Mouse (Mus musculus): ENCODE measurements at regions not wholly inside any gene's neighbourhood (a gene's known extent, or its start where the extent isn't known, plus 50 kb on each side); places are given as distances from the start of the nearest gene placed in this dataset.

DNA sequence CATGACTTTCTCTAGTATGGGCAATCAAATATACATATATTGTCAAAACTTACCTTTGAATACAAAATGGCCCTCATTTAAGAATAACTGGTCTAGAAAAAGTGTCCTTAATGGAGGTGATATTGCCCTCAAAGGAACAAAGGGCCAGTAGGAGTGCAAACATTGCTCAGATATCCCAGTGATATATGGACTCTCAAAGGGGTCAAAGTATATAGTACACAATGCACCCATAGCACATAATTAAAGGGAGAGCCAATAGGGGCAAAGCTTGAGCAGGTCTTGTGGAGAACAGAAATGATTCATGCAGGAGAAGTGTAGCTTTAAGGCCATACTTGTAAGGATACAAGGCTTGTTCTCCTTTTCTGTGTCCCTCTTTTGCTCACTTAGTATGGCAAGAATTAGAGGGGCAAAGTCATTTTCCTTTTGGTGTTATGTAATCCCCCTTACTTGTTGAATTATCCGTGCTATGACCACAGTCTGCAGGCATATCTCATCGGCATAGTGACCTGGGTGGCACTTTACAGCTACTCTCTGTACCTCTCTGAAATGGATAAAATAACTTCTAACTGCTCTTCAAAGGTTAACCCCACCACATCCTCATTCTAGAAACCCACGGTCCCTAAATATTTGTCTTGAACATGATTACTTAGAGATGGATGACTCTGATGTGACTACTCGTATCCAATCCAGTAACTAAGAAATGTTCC, 231.6 kb upstream of the Slc7a11 start:
- 51% methylated on average over 4 of the region's 4 CpGs for WGBS
- no peak for TF ChIP-seq CTCF (IDR thresholded peaks at IDR 0.05; ENCODE audit: control insufficient read depth, insufficient read depth, low read length)
- TF ChIP-seq POLR2A (IDR thresholded peaks at IDR 0.05; ENCODE audit: borderline replicate concordance, control insufficient read depth, low read depth, low read length), result no peak
- no peak overlapping the region for H3K4me3 ChIP-seq (replicated peaks; ENCODE audit: control insufficient read depth, low read depth, low read length)
- no peaks in the 10 kb centered on the region for H3K4me1 ChIP-seq (ENCODE audit: control insufficient read depth, insufficient read depth, low read length)
- H3K27ac ChIP-seq (ENCODE audit: control insufficient read depth, insufficient read depth, low read depth, low read length, poor library complexity), result no peak overlapping the region

DNA sequence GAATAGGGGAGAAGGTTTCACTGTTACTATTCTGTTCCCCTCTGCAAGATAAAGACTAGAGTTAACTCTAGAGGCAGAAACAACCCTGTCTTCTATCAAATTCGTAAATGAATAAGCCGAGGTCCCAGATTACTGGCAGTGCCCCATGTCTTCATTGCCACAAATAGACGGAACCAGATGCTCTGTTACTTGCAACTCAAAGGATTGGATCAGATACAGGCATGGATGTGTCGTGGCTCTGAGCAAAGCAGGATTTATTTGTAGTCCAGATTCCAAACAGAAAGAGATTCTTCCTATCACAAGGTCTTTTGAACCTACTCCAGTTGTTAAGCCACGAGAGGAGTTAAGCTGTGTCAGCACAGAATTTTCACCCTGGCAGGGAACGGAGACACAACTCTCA, 221.9 kb upstream of the Slc7a11 start:
- Histone ChIP-seq H3K4me1 (ENCODE audit: control insufficient read depth, insufficient read depth, low read length) (no peaks in the 10 kb centered on the region), H3K27ac (ENCODE audit: control insufficient read depth, insufficient read depth, low read depth, low read length, poor library complexity) (no peak overlapping the region), H3K4me3 (replicated peaks; ENCODE audit: control insufficient read depth, low read depth, low read length) (no peak overlapping the region)
- TF ChIP-seq POLR2A (IDR thresholded peaks at IDR 0.05; ENCODE audit: borderline replicate concordance, control insufficient read depth, low read depth, low read length) (no peak), CTCF (IDR thresholded peaks at IDR 0.05; ENCODE audit: control insufficient read depth, insufficient read depth, low read length) (no peak)
- 77% methylated on average over 6 of the region's 6 CpGs for WGBS

DNA sequence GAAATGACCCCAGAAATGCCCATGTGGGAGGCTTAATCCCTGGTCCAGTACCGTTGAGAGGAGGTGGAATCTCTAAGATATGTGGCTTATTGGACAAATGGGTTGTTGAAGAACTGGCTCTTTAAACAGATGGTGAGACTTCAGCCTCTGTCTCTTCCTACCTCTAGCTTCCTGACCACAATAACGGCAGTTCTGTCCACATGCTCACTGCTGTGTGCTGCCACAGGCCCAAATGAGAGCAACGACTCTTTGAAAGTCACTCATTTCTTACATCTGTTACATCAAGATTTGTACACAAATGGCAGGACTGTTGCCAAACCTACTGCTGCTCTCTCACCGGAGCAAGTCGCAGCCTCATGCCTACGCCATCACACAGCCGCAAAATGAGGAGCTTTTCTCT, 217.6 kb upstream of the Slc7a11 start:
- TF ChIP-seq POLR2A (IDR thresholded peaks at IDR 0.05; ENCODE audit: borderline replicate concordance, control insufficient read depth, low read depth, low read length) (no peak), CTCF (IDR thresholded peaks at IDR 0.05; ENCODE audit: control insufficient read depth, insufficient read depth, low read length) (no peak)
- H3K4me3 ChIP-seq (replicated peaks; ENCODE audit: control insufficient read depth, low read depth, low read length), result no peak overlapping the region
- H3K27ac ChIP-seq (ENCODE audit: control insufficient read depth, insufficient read depth, low read depth, low read length, poor library complexity), result no peak overlapping the region
- H3K4me1 ChIP-seq (ENCODE audit: control insufficient read depth, insufficient read depth, low read length), result no peaks in the 10 kb centered on the region
- WGBS, result 28% methylated on average over 7 of the region's 7 CpGs

DNA sequence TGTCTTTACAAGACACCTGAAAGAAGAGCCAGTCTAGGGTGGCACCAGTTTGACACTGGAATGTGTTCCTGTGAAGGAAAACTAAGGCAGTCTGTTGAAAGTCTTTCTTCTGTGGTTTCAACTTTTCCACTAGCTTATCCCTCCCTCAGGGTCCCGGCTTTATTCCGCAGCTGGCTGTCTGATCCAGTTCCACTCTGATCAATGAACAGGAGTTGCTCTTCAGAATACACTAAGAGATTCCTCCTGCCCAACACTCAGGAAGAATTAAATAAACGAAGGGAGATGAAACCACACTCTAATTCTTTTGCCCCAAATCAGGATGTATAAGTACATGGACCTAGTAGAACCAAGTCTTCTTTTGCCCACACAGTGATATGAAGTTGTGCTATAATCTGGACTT, 217.2 kb upstream of the Slc7a11 start:
- TF ChIP-seq CTCF (IDR thresholded peaks at IDR 0.05; ENCODE audit: control insufficient read depth, insufficient read depth, low read length), result no peak
- TF ChIP-seq POLR2A (IDR thresholded peaks at IDR 0.05; ENCODE audit: borderline replicate concordance, control insufficient read depth, low read depth, low read length), result no peak
- 71% methylated on average over 3 of the region's 3 CpGs for WGBS
- Histone ChIP-seq H3K4me3 (replicated peaks; ENCODE audit: control insufficient read depth, low read depth, low read length) (no peak overlapping the region), H3K27ac (ENCODE audit: control insufficient read depth, insufficient read depth, low read depth, low read length, poor library complexity) (no peak overlapping the region), H3K4me1 (ENCODE audit: control insufficient read depth, insufficient read depth, low read length) (no peaks in the 10 kb centered on the region)

DNA sequence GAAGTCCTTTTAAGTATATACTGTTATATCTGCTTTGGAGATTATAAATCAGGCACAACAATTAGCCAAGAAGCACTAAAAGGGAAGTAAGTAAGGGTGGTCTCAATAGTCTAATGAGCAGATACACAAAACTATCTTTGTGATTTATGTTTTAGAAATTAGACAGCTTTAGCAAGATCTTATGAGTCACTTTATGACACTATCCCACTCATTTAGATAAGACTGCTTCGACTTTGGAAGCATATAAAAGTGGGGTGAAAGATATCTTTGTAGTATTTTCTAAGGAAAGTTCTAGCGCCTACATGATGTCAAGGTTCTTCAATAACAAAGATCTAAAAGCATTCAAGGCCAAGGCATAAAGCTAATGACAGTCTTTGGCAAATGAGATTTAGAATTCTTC, 214.5 kb upstream of the Slc7a11 start:
- Histone ChIP-seq H3K27ac (ENCODE audit: control insufficient read depth, insufficient read depth, low read depth, low read length, poor library complexity) (no peak overlapping the region), H3K4me1 (ENCODE audit: control insufficient read depth, insufficient read depth, low read length) (no peaks in the 10 kb centered on the region), H3K4me3 (replicated peaks; ENCODE audit: control insufficient read depth, low read depth, low read length) (no peak overlapping the region)
- TF ChIP-seq POLR2A (IDR thresholded peaks at IDR 0.05; ENCODE audit: borderline replicate concordance, control insufficient read depth, low read depth, low read length) (no peak), CTCF (IDR thresholded peaks at IDR 0.05; ENCODE audit: control insufficient read depth, insufficient read depth, low read length) (no peak)
- WGBS, result 69% methylated on average over 2 of the region's 2 CpGs

DNA sequence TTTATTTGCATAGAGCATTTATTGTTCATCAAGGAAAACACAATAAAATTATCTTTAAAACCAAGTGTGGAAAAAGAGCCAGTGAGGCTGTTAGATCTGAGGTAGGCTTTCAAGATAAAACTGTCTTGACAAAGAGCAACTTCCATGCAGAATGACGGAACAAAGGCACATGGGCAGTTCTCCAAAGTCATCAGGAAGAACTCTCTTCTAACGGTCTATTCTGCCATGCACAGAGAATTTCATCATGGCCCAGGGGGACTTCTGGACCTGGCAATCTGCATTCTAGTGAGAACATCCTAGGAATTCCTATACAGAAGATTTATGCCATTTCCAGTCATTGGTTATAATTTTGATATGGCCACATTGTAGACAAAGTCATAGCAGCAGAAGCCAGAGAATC, 211.0 kb upstream of the Slc7a11 start:
- no peak for TF ChIP-seq POLR2A (IDR thresholded peaks at IDR 0.05; ENCODE audit: borderline replicate concordance, control insufficient read depth, low read depth, low read length)
- TF ChIP-seq CTCF (IDR thresholded peaks at IDR 0.05; ENCODE audit: control insufficient read depth, insufficient read depth, low read length), result no peak

DNA sequence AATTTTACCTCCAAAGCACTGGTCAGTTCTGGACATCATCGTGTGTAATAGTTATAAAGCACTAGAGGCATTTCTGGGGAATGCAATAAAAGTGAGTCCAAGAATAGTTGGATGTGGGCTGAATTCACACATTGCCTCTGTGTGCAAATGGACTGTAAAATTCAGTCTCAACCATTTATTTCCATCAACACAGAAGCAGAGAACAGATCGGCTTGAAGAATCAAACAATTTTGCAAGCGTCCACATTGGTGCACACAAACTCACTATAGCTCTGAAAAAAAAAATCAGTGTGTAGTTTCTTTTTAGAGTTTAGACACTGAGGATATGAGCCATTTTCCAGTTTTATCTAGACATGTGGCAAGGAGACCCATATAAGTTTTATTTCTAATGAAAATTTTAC, 208.9 kb upstream of the Slc7a11 start:
- WGBS, result 90% methylated on average over 3 of the region's 3 CpGs
- TF ChIP-seq CTCF (IDR thresholded peaks at IDR 0.05; ENCODE audit: control insufficient read depth, insufficient read depth, low read length), result no peak
- Histone ChIP-seq H3K4me3 (replicated peaks; ENCODE audit: control insufficient read depth, low read depth, low read length) (no peak overlapping the region), H3K27ac (ENCODE audit: control insufficient read depth, insufficient read depth, low read depth, low read length, poor library complexity) (no peak overlapping the region), H3K4me1 (ENCODE audit: control insufficient read depth, insufficient read depth, low read length) (no peaks in the 10 kb centered on the region)

More for the DNA sequence above, 211.0 kb upstream of the Slc7a11 start:
- no peak overlapping the region for H3K4me3 ChIP-seq (replicated peaks; ENCODE audit: control insufficient read depth, low read depth, low read length)
- no peak overlapping the region for H3K27ac ChIP-seq (ENCODE audit: control insufficient read depth, insufficient read depth, low read depth, low read length, poor library complexity)
- H3K4me1 ChIP-seq (ENCODE audit: control insufficient read depth, insufficient read depth, low read length), result no peaks in the 10 kb centered on the region
- 63% methylated on average over 2 of the region's 2 CpGs for WGBS

DNA sequence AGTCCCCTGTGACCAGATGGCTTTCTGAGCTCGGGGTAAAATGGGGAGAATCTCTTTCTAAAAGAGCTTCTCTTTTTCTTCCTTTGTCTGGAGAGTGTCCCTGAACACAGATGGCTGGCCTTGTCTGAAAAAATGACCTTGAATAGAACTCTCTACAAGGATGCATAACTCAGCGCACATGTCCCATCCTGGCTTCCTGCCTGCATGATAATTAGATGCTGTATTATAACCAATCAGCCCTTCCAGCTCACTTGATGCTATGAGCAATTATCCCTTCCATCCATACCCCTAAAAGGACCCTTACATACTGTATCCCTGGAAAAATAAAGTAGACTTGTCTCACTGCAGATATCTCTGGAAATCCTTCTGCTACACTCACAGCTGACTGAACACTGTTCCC, 199.7 kb upstream of the Slc7a11 start:
- no peak overlapping the region for H3K27ac ChIP-seq (ENCODE audit: control insufficient read depth, insufficient read depth, low read depth, low read length, poor library complexity)
- TF ChIP-seq POLR2A (IDR thresholded peaks at IDR 0.05; ENCODE audit: borderline replicate concordance, control insufficient read depth, low read depth, low read length), result no peak
- no peak for TF ChIP-seq CTCF (IDR thresholded peaks at IDR 0.05; ENCODE audit: control insufficient read depth, insufficient read depth, low read length)
- no peaks in the 10 kb centered on the region for H3K4me1 ChIP-seq (ENCODE audit: control insufficient read depth, insufficient read depth, low read length)
- WGBS, result 69% methylated on average over 2 of the region's 2 CpGs
- no peak overlapping the region for H3K4me3 ChIP-seq (replicated peaks; ENCODE audit: control insufficient read depth, low read depth, low read length)

DNA sequence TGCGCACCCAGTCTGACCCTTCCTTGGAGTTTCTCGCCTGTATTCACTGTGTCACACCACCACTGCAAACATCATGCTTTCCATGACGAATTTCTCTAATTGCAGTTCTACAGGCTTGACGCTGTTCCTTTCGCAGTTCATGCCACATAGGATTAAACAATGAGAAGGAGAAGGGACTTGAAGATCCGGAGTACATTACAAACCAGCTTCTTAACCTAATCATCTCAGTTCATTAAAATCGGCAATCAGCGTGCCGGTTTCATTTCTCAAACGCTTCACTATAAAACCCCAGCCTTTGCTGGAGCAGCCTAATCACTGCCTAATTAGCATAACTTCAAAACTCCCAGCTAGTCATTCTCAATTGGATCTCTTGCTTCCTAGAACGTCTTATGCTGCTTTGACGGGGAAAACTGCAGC, 196.5 kb upstream of the Slc7a11 start:
- H3K27ac ChIP-seq (ENCODE audit: control insufficient read depth, insufficient read depth, low read depth, low read length, poor library complexity), result no peak overlapping the region
- H3K4me3 ChIP-seq (replicated peaks; ENCODE audit: control insufficient read depth, low read depth, low read length), result no peak overlapping the region
- TF ChIP-seq POLR2A (IDR thresholded peaks at IDR 0.05; ENCODE audit: borderline replicate concordance, control insufficient read depth, low read depth, low read length) (no peak), CTCF (IDR thresholded peaks at IDR 0.05; ENCODE audit: control insufficient read depth, insufficient read depth, low read length) (no peak)
- WGBS, result 87% methylated on average over 12 of the region's 12 CpGs
- no peaks in the 10 kb centered on the region for H3K4me1 ChIP-seq (ENCODE audit: control insufficient read depth, insufficient read depth, low read length)
